Mouse (Mus musculus) stomach, embryonic 14.5 days (tissue): Measurements from ENCODE around the gene Gas1. TPM values are rescaled to one million over a fixed set of nuclear protein-coding genes. Genes with fewer than 3 reads are reported as not detected.

Experiments
- ATAC-seq: fragments of 200-750 bp; cut with Nextera tagmentation; 2 replicates; pipeline ENCODE4 v1.8.0; 2017; ENCODE audit warnings: low read depth, moderate TSS enrichment; ENCODE audit not compliant: insufficient number of reproducible peaks, insufficient read depth, low FRiP score
- H3K27ac ChIP-seq: fragments of 300-500 bp; sonication (generic); 2 replicates; pipeline ENCODE4 v1.5.1; 2014; ENCODE audit warnings: mild to moderate bottlenecking, low read length, moderate library complexity, mixed read lengths
- H3K27me3 ChIP-seq: fragments of 300-500 bp; sonication (generic); 2 replicates; pipeline ENCODE4 v1.6.1; 2014; ENCODE audit warnings: low read length, control low read depth, mixed read lengths; ENCODE audit not compliant: control insufficient read depth, insufficient read depth
- H3K36me3 ChIP-seq: fragments of 300-500 bp; sonication (generic); 2 replicates; pipeline ENCODE4 v1.6.1; 2014; ENCODE audit warnings: mild to moderate bottlenecking, control low read depth, low read length, moderate library complexity, mixed read lengths; ENCODE audit not compliant: control insufficient read depth, insufficient read depth
- H3K4me1 ChIP-seq: fragments of 300-500 bp; sonication (generic); 2 replicates; pipeline ENCODE4 v1.6.1; 2014; ENCODE audit warnings: low read length, control low read depth, mixed read lengths; ENCODE audit not compliant: control insufficient read depth, insufficient read depth
- H3K4me2 ChIP-seq: fragments of 300-500 bp; sonication (generic); replicated peaks from 2 replicates; pipeline ENCODE4 v1.6.1; 2014; ENCODE audit warnings: low read depth, low read length, control low read depth
- H3K4me3 ChIP-seq: fragments of 300-500 bp; sonication (generic); 2 replicates; pipeline ENCODE4 v1.5.1; 2014; ENCODE audit warnings: low read depth, low read length, control low read depth
- H3K9ac ChIP-seq: fragments of 300-500 bp; sonication (generic); replicated peaks from 2 replicates; pipeline ENCODE4 v1.6.1; 2014; ENCODE audit warnings: low read depth, mild to moderate bottlenecking, control low read depth, low read length, moderate library complexity, mixed read lengths
- H3K9me3 ChIP-seq: fragments of 300-500 bp; sonication (generic); 2 replicates; pipeline ENCODE4 v1.6.1; 2016; ENCODE audit warnings: low read depth, low read length, control low read depth; ENCODE audit not compliant: control insufficient read depth
- WGBS: fragments of 180-500 bp; shearing (Covaris S2); extraction: QIAGEN DNeasy Blood & Tissue Kit; methylation state at CpG from one replicate; pipeline ENCODE4 v1.1.7; 2014; 5-methylcytosine and 5-hydroxymethylcytosine counted together
- polyA plus RNA-seq: library from polyadenylated mRNA; unstranded; fragments of >200 nt; fragmentation: Nextera tagmentation; extraction: Ambion mirVana; gene quantifications from 2 replicates; pipeline ENCODE4 v1.2.1, GENCODE M21; 2014

Gene Gas1
- polyA plus RNA-seq, 1 experiment from 2014 or later = 82.3 TPM

- no peaks in the 10 kb centered on the region for H3K4me1 ChIP-seq
- no peaks in the 10 kb centered on the region for H3K36me3 ChIP-seq
- 80% methylated on average over 6 of the region's 6 CpGs for WGBS
- no peak for ATAC-seq
- H3K4me2 ChIP-seq = no peak overlapping the region
- H3K9ac ChIP-seq = no peak overlapping the region
- H3K4me3 ChIP-seq = no peak overlapping the region
- H3K27ac ChIP-seq = no peak overlapping the region
- H3K27me3 ChIP-seq = no peaks in the 10 kb centered on the region
- H3K9me3 ChIP-seq = no peaks in the 10 kb centered on the region
Observed at GRCm38 (mm10) chr13:60204746-60205145, 27.6 kb upstream of the Gas1 start.

DNA sequence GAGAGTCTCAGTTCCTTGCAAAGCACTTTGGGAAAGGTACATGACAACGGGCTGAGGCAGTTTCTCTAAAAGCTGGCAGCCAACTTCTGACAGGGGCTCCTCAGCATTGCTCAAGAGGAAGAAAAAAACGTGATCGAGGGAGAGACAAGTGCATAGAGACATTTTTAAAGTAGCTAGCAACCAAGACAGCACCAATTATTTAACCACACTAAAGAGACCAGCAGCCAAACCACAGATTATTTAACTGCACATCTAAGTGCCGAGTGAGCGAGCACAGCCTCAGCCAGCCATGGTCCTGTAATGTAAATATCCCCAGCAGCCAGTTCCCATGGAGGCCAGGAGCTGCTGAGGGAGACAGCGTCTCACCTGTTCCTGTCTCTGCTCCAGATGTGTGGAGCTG, 16.1 kb upstream of the Gas1 start:
- H3K27ac ChIP-seq = no peak overlapping the region; the same call in 1 of the 2 replicates

GRCm38 (mm10) chr13:60189923-60190322, 12.8 kb upstream of the Gas1 start:
- Histone ChIP-seq H3K4me1 (no peaks in the 10 kb centered on the region), H3K9ac (no peak overlapping the region), H3K4me3 (no peak overlapping the region), H3K4me2 (no peak overlapping the region), H3K36me3 (no peaks in the 10 kb centered on the region), H3K9me3 (no peaks in the 10 kb centered on the region), H3K27ac (no peak overlapping the region), H3K27me3 (no peaks in the 10 kb centered on the region)
- ATAC-seq = no peak
- WGBS = 54% methylated on average over 10 of the region's 10 CpGs

More for the DNA sequence above, 16.1 kb upstream of the Gas1 start:
- Histone ChIP-seq H3K9ac (no peak overlapping the region), H3K9me3 (no peaks in the 10 kb centered on the region), H3K4me1 (no peaks in the 10 kb centered on the region), H3K27me3 (no peaks in the 10 kb centered on the region), H3K36me3 (no peaks in the 10 kb centered on the region), H3K4me3 (no peak overlapping the region), H3K4me2 (no peak overlapping the region)
- 19% methylated on average over 6 of the region's 6 CpGs for WGBS
- ATAC-seq = peak; percentile 49; the same call in 1 of the 2 replicates

DNA sequence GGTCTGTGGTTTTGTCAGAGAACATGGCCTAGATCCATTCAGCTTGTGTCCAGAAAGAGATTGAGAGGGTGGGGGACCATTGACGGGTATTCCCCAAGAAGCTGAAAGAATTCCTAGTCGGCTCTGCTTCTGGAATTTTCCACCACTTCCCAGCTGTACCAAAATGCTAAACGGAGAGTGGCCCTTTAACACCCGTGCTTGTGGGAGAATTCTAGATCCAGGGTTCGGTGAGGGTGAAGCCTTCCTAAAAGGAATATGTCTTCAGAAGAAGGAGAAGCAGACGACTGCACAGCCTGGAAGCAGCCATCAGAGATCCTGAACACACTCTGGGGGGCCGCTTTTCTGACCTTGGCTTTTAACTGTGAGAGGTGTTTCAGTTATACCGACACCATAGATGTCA, 11.8 kb upstream of the Gas1 start:
- no peak for ATAC-seq
- Histone ChIP-seq H3K9me3 (no peaks in the 10 kb centered on the region), H3K9ac (no peak overlapping the region), H3K4me3 (no peak overlapping the region), H3K27me3 (no peaks in the 10 kb centered on the region), H3K36me3 (no peaks in the 10 kb centered on the region), H3K4me1 (no peaks in the 10 kb centered on the region), H3K27ac (no peak overlapping the region), H3K4me2 (no peak overlapping the region)
- 80% methylated on average over 8 of the region's 8 CpGs for WGBS

DNA sequence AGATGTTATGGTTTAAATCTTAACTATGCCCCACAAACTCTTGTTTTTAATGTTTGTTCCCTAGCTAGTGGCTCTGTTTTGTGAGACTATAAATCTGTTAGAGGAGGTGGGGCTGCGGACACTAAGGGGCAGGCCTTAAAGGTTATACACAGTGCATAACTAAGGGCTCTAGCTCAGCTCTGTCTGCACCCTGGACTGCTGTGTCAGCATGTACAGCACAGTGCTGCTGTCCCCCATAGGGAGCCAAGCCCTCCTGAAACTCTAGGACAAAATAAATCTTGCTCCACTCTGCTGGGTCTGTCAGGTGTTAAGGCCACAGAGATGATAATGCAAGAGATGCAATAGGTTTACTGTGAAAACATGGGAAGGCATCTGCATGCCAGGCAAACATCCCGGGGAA, 10.1 kb upstream of the Gas1 start:
- Histone ChIP-seq H3K36me3 (no peaks in the 10 kb centered on the region), H3K9me3 (no peaks in the 10 kb centered on the region), H3K4me2 (no peak overlapping the region), H3K4me3 (no peak overlapping the region), H3K9ac (no peak overlapping the region), H3K27ac (no peak overlapping the region), H3K4me1 (no peaks in the 10 kb centered on the region), H3K27me3 (no peaks in the 10 kb centered on the region)
- no peak for ATAC-seq
- 77% methylated on average over 2 of the region's 2 CpGs for WGBS

- no peak overlapping the region for H3K27ac ChIP-seq
- H3K36me3 ChIP-seq = no peaks in the 10 kb centered on the region
- H3K4me2 ChIP-seq = no peak overlapping the region
- H3K4me3 ChIP-seq = no peak overlapping the region
- ATAC-seq = no peak
- 49% methylated on average over 4 of the region's 4 CpGs for WGBS
- no peaks in the 10 kb centered on the region for H3K27me3 ChIP-seq
- H3K9ac ChIP-seq = no peak overlapping the region
- H3K9me3 ChIP-seq = no peaks in the 10 kb centered on the region
- no peaks in the 10 kb centered on the region for H3K4me1 ChIP-seq
Observed at GRCm38 (mm10) chr13:60182346-60182745, 5.2 kb upstream of the Gas1 start.

GRCm38 (mm10) chr13:60179641-60180040, 2.5 kb upstream of the Gas1 start:
- Histone ChIP-seq H3K27ac (no peak overlapping the region), H3K9me3 (no peaks in the 10 kb centered on the region), H3K27me3 (no peaks in the 10 kb centered on the region), H3K9ac (no peak overlapping the region), H3K4me1 (no peaks in the 10 kb centered on the region), H3K36me3 (no peaks in the 10 kb centered on the region; the same call in 1 of the 2 replicates), H3K4me3 (no peak overlapping the region), H3K4me2 (no peak overlapping the region)
- no peak for ATAC-seq
- 74% methylated on average over 4 of the region's 4 CpGs for WGBS

- H3K4me2 ChIP-seq = peak overlapping the region; percentile 49
- peak overlapping the region; percentile 85 for H3K4me3 ChIP-seq
- WGBS = 0% methylated on average over 15 of the region's 15 CpGs
- no peak for ATAC-seq
- H3K9ac ChIP-seq = peak overlapping the region; percentile 29
- H3K4me1 ChIP-seq = peaks cover 5% of the 10 kb centered on the region; the same call in 1 of the 2 replicates
- no peaks in the 10 kb centered on the region for H3K27me3 ChIP-seq
- no peaks in the 10 kb centered on the region; the same call in 1 of the 2 replicates for H3K36me3 ChIP-seq
- no peaks in the 10 kb centered on the region for H3K9me3 ChIP-seq
- peak overlapping the region; percentile 99 for H3K27ac ChIP-seq
Observed at GRCm38 (mm10) chr13:60178416-60178815, 1.3 kb upstream of the Gas1 start.

- WGBS = under 1% methylated on average over 13 of the region's 13 CpGs
- Histone ChIP-seq H3K9me3 (no peaks in the 10 kb centered on the region), H3K27me3 (no peaks in the 10 kb centered on the region), H3K27ac (peak overlapping the region; percentile 99), H3K4me1 (peaks cover 10% of the 10 kb centered on the region), H3K4me3 (peak overlapping the region; percentile 85), H3K9ac (peak overlapping the region; percentile 18; the same call in 1 of the 2 replicates), H3K36me3 (no peaks in the 10 kb centered on the region; the same call in 1 of the 2 replicates), H3K4me2 (peak overlapping the region; percentile 49)
- ATAC-seq = no peak
Observed at GRCm38 (mm10) chr13:60177797-60178110, 589 bp upstream of the Gas1 start.
